Mouse (Mus musculus): ENCODE measurements around the gene Klhl18.
"Not testable (repeated sequence)": the region's sequence is repeated elsewhere in the genome, so short reads cannot be mapped to it uniquely, and the experiment has no call there.

Gene Klhl18

DNA sequence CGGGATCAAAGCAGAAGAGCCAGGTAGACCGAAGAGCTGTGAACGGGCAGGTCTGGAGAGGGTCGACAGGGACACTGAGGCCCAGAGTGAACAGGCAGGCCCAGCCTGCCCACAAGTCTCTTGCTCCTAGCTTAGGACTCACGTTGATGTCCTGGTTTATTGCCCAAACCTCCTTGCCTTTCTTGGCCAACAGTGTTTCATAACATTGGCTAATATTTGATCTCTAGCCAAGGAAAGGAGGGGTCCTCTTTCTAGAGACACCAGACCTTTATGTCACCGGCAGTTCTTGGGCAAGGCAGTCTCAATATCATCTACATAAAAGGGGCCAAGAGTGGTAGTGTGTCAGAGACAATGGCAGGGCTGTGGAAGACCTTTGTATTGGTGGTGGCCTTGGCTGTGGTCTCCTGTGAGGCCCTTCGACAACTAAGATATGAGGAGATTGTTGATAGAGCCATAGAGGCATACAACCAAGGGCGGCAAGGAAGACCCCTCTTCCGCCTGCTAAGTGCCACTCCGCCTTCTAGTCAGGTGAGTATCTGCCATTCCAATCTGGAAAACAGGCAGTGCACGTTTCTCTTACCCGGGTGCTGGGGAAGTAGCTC, 56.9 kb downstream of the Klhl18 start, which contains the start of gene Ngp:
Gene Ngp, plus strand, starts transcription at position 237 of the 602 bp plus-strand sequence.
- DNase-seq, result no peak

DNA sequence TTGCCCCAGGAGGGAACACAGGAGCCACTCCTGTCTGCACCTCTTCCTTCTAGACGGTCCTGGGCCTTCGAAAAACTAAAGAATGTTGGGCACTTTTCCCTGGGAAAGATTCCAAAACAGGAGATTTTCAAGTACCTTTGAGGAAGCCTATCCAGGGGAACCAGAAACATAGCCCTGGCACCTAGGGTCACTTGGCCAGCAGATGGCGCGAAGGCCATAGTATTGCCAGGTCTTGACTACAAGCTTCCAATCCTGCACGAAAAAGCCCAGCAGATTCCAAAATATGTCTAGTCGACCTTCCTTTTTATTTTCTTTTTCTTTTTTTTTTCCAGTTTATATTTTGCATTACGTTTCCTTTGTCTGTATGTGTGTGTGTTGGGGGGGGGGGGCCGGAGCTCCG, 62.7 kb downstream of the Klhl18 start:
- DNase-seq, result peak; percentile 74

DNA sequence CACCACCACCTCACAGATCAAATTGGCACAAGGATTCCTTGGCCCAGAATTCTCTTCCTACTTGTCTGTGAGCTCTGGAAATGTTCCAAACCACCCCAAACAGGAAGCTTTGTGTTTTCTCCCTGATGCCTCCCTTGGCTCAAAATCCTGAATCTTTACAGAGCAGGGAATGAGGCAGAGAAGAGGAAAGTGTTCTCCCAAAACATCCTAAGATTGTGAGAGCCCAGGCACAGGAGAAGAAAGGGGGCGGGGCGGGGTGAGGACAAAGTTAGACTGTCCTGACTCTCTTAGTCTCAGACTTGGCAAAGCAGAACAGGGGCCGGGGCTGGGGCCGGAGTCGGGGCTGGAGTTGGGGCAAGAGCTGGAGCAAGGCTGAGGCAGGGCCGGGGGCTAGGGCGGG, 63.6 kb downstream of the Klhl18 start:
- DNase-seq, result peak; percentile 44

DNA sequence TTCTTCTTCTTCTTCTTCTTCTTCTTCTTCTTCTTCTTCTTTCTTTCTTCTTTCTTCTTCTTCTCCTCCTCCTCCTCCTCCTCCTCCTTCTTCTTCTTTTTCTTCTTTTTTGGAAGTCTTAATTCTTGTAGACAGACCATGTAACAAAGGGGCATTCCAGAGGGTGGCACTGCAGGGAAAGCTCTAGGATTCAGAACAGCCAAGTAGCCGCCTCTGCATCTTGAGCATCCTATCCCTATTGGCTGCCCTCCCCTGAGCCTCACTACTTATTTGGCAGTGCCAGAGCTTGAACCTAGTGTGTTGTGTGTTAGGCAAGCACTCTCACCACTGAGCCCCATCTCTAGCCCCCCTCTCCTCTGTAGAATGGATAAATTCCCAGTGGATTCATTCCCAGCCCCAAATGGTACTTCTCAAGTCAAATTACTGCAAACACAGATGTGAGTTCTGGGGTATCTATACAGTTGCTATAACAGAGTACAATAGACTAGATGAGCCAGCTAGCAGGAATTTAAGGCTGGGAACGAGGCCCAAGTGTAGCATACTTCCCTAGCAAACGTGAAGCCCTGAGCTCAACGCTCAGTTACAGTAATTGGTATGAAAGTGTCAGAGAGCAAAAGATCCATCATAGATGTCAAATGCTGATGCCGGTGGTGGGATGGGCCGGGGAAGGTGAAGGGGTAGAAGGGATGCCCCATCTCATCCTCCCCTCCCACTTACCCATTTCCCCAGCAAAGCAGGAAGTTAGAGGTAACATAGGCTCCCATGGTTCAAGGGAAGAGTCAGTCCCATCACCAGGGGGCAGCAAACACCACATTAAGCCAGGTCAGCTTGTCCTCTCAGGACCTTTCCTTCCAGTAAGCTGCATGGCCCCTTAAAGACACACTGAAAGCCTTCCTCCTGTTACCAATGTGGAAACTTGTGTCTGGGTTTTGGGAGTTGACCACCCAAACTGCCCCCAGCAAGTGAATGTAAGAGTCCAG, 65.3 kb downstream of the Klhl18 start:
- peak; percentile 91 for DNase-seq

DNA sequence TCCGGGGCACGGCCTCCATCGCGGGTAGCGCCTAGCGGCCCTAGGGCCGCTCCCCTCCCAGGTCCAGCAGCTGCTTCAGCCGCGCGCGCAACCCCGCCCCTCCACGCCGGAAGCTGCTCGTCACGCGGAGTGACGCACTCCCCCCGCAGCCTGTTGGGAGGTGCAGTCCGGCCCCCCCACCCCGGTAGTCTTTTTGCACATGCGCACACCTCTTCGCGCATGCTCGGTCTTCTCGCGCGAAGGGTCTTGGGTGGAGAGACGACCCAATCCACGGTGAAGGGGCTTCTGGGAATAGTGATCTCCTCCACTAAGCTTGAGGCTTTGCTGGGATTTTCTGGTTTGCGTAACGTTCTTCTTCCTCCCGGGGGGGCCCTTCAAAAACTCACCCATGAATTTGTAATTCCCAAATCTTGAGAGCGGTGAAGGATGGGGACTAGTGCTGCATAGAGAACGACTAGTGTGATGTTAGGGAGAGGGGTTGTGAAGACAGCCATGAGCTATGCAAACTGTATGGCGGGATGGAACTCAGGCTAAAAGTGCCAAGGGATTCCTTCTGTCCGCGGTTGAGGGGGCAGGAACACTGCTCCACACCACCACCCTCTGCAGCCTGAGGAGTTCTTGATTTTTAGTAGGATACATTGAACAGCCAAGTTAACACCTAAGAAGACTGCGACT, 68.3 kb downstream of the Klhl18 start, which contains the start of gene Ptpn23:
Gene Ptpn23, minus strand, starts transcription at position 115 of the 675 bp plus-strand sequence.
- peak; percentile 98 for DNase-seq

DNA sequence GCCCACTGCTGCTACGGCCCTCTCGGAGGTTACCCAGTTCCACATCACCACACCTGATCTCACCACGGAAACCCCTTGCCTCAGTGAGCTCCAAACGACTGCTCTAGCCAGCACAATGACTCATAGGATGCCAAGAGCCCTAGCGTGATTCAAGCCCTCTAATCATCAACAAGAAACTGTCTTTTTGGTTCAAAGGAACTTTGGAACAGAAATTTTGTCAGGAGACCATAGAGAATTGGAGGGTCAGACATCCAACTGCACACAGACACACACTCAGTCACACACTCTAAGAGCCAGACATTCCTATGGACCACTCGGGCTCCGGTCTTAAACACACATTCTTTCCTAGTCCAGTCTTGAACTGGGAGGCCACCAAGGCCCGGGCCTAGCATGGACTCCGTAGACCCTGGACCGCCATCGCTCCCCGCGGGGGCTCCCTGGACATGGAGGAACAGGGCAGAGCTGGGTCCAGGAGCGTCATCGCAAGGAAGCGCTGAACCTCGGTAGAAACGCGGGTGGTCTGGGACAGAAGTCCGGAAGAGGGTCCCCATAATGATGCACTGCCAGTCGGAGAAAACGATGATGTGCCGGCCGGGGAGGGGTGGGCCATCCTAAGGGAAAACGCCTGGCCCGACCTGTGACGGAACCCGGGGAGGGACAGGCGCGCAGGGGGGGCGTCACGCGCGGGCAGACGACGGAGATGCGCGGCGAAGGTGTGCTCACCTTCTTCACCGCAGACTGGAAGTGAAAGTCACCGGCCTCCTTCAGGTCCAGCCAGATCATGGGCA, 69.0 kb downstream of the Klhl18 start:
- DNase-seq, result no peak

DNA sequence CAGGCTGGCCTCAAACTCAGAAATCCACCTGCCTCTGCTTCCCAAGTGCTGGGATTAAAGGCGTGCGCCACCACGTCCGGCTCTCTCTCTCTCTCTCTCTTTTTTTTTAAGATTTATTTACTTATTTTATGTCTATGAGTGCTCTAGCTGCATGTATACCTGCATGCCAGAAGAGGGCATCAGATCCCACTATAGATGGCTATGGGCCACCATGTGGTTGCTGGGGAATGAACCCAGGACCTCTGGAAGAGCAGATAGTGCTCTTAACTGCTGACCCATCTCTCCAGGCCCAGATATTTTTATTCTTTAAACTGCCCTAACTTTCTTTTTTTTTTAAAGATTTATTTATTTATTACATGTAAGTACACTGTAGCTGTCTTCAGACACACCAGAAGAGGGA, 73.3 kb downstream of the Klhl18 start:
- DNase-seq, result not testable (repeated sequence)

DNA sequence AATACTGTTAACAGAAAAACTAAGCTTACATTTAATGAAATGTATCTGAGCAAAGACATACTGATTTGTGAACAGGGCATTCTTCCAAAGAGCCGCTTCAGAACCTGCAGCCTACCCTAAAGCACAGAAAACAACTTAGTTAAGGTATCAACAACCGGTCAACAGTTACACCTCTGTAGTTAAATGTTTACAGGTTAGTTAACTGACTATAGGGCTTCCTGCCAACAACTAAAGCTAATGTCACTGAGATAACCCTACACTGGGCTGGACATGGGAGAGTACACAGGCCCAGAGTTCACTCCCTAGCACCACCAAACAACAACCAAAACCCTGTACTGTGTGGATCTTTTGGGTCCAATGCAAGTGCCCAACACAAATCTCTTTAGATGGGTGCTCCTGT, 73.8 kb downstream of the Klhl18 start:
- DNase-seq, result no peak

DNA sequence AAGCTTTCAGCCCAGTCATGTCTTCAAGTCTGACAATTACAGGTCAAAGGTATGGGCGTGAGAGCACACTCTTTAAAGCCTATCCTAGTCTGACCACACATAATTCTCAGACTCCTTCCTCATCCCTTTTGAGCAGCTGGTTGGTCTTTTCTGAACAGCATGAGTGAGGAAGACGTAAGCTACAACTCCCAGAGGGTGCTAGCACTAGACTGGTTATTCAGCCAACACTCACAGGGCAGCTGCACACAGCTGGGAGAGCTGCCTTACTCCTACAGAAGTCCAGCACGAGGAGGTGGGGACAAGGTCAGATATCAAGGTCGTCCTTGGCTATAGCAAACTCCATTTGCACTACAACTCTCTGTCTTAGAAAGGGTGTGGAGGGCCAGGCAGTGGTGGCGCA, 75.8 kb downstream of the Klhl18 start:
- peak; percentile 78 for DNase-seq

DNA sequence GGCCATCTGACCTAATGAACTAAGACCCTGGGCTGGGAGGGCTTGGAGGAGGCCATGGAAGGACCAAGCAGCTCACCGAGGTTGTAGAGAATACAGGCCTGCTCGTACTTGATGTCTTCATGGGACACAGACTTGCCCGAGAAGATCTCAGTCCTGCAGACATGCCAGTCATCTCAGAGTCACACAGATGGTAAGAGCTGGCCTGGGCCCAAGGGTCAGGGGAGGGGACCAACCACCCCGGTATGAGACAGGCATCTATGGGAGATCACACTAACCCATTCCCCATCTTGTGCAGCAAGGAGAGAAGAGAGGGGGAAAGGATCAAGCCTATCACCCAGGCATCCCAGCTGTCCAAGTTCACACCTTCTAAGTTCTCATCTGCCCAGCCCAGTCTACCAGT, 83.2 kb downstream of the Klhl18 start:
- DNase-seq, result no peak

DNA sequence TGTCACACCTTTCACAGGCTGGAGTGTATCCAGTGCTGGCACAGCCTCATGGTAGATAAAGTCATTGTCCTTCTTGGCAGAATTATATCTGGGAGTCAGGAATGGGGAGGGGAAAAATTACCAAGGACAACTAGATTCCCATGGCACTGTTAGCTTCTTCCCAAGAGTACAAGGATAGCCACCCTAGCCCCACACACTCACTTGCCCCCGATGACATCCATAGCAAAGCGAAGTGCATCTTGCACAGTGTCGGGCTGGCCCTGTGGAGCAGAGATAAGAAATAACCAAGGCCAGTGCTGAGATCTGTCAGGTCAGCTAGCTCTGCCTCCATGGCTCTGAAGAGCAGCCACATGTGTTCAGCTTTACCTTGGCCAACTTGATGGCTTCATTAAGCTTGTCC, 85.7 kb downstream of the Klhl18 start:
- no peak for DNase-seq

DNA sequence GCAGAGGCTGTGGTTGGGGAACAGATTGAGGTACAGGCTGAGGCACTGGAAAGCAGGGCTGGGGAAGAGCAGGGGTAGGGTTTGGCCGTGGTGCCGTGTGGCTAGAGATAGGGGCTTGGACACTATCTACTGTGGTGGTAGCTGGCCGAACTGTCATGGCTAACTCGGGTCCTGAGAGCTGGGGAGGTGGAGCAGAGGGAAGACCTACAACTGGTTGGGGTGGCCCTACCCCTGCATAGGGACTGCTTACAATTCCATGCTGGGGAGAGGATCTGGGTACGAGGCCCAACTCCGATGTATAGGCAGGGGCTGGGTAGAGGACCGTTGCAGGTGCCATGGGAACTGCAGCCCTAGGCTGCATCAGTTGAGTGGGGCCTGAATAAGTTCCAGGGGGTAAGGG, 88.5 kb downstream of the Klhl18 start:
- no peak for DNase-seq

DNA sequence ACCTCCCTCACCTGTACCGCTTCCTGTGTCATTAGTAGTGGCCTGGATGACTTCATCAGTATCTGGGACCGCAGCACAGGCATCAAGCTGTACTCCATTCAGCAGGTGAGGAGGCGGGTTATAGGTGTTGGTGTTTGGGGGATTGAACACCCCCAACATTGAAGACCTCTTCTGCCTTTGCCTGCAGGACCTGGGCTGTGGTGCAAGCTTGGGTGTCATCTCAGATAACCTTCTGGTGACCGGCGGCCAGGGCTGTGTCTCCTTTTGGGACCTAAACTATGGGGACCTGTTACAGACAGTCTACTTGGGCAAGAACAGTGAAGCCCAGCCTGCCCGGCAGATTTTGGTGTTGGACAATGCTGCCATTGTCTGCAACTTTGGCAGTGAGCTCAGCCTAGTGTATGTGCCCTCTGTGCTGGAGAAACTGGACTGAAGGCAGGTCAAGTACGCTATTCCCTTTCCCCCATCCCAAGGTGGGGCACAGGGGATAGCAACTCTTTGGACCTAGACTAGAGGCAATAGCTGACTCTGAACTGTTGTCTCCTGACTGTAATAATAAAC, 92.0 kb downstream of the Klhl18 start:
- no peak for DNase-seq

DNA sequence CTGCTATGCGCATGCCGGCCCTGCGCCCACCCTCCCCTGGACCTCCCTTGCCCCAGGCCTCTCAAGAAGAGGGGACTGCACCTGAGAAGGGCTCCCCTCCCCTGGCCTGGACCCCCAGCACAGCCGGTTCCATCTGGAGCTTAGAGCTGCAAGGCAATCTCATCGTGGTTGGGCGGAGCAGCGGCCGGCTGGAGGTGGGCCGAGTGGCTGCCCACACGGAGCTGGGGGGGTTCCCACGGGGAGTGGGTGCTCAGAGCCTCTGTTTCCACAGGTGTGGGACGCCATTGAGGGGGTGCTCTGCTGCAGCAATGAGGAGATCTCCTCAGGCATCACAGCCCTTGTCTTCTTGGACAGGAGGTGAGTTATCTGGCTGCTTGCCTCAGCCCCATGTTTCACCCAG, 95.2 kb downstream of the Klhl18 start:
- DNase-seq, result no peak

DNA sequence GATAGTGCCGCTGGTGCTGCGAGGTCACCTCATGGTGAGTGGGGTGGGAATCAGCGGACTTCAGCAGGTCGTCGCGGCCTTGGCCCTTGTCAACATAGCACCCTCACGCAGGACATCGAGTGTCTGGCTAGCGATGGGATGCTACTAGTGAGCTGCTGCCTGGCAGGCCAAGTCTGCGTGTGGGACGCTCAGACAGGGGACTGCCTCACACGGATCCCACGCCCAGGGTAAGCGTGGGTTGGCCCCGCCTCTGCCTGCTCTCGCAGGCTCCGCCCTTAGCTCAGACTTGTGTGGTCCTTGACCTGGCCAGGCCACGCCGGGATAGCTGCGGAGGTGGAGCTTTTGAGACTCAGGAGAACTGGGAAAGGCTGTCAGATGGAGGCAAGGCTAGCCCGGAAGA, 95.8 kb downstream of the Klhl18 start:
- no peak for DNase-seq

DNA sequence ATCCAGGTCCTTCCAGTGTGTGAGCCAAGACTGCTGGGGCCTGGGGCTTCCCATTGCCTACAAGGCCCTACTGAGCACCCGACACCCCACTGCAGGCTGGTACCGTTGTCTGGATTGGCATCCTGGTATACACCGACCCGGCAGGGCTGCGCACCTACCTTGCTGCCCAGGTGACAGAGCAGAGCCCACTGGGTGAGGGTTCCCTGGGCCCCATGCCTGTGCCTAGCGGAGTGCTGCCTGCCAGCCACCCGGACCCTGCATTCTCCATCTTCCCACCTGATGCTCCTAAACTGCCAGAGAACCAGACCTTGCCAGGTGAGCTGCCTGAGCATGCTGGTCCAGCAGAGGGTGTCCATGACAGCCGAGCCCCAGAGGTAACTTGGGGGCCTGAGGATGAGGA, 97.1 kb downstream of the Klhl18 start:
- no peak for DNase-seq

DNA sequence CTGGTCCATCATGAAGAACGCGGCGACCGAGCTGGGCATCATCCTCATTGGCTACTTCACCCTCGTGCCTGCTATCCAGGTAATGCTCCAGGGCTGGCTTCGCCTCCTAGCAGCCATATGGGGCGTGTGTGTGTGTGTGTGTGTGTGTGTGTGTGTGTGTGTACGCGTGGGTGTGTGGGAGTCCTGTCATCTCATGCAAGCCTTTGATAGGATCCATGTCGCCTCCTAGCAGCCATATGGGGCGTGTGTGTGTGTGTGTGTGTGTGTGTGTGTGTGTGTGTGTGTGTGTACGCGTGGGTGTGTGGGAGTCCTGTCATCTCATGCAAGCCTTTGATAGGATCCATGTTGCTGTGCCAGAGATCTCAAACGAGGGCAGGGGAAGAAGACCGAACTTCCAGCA, 98.8 kb downstream of the Klhl18 start:
- DNase-seq, result not testable (repeated sequence)
